18 mouse cellular contexts compared by ENCODE assay signal in the genomic region with DNA sequence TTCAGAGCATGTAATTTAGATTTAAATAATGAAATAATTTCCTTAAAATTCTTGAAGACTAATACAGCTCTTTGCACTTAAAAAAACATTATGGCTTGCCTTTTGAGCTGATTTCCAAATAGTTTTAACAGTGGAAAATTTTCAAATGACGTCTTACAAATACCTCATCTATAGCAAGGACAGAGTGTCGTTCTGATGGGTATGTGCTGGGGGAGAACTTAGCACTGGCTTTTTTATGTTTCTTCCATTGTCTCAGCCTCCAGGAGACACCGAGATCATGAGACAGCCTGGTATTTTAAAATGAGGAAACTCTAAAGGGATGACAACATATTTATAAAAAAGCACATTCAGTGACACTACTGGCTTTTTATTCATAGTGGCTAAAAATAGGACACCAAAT.
DNase-seq lines count a peak whose midpoint lies in the region; ATAC-seq and TF ChIP-seq lines count a peak whose summit lies in the region.
"Had no signal": no experiment of that assay in that cellular context is flagged by ENCODE, and none has a peak within 500 bp of the region (broad histone marks: within the 10 kb centered on the region; RNA-seq: fewer than 3 reads in every experiment).

No protein-coding gene starts in this region.

- H3K27me3 ChIP-seq in lung, postnatal 0 days (replicated peaks; ENCODE audit: insufficient read depth, low read length), result no peaks in the 10 kb centered on the region
- H3K27me3 ChIP-seq: CH12.LX, Patski had no signal

- 52% methylated on average over 3 of the region's 3 CpGs for WGBS in lung, postnatal 0 days

- TF ChIP-seq CTCF in lung, postnatal 0 days (IDR thresholded peaks at IDR 0.05), result no peak

- DNase-seq in lung, postnatal 0 days (ENCODE audit: low spot score), result peak; percentile 52
- DNase-seq in lung, postnatal 10 days, result no peak
- DNase-seq: adrenal gland, adult 2 months; adrenal gland, adult 8-10 months; adrenal gland, postnatal 10 days; adrenal gland, postnatal 14 days; adrenal gland, postnatal 25 days; adrenal gland, postnatal 36 days; B cell, adult 2 months; cerebellum, adult 11 months; cerebellum, adult 11-12 months; cerebellum, adult 18-20 months; cerebellum, adult 2 months had no signal

- no peaks in the 10 kb centered on the region for H3K36me3 ChIP-seq in lung, postnatal 0 days (ENCODE audit: insufficient read depth, low read length)
- H3K36me3 ChIP-seq: G1E had no signal

- no peaks in the 10 kb centered on the region for H3K4me1 ChIP-seq in lung, postnatal 0 days (ENCODE audit: insufficient read depth, low read depth, low read length)

- H3K27ac ChIP-seq in lung, postnatal 0 days (ENCODE audit: low read length), result no peak overlapping the region

- H3K4me3 ChIP-seq in lung, postnatal 0 days (ENCODE audit: low read depth, low read length), result no peak overlapping the region

- H3K9ac ChIP-seq in lung, postnatal 0 days (replicated peaks; ENCODE audit: low read depth), result no peak overlapping the region

- H3K4me2 ChIP-seq in lung, postnatal 0 days (replicated peaks; ENCODE audit: low read depth, low read length), result no peak overlapping the region

- no peak for TF ChIP-seq EP300 in lung, postnatal 0 days (IDR thresholded peaks at IDR 0.05)

- no peaks in the 10 kb centered on the region for H3K9me3 ChIP-seq in lung, postnatal 0 days (ENCODE audit: low read length)
- H3K9me3 ChIP-seq: G1E had no signal

- peak; percentile 57; the same call in 1 of the 2 replicates for ATAC-seq in lung, postnatal 0 days
- ATAC-seq: activated CD4-positive, CD25-positive, alpha-beta regulatory T cell, adult 4 months; CD4-positive, CD25-positive, alpha-beta regulatory T cell, adult 4 months; Patski had no signal
